Mouse (Mus musculus) lung, embryonic 16.5 days (tissue): ENCODE measurements around the gene Hoxa13. TPM values are rescaled to one million over a fixed set of nuclear protein-coding genes. Genes with fewer than 3 reads are reported as not detected.

Experiments used
- ATAC-seq: fragments of 200-750 bp; cut with Nextera tagmentation; 2 replicates; pipeline ENCODE4 v1.8.0; 2017; ENCODE audit warnings: low read depth, mild to moderate bottlenecking, moderate library complexity
- H3K27ac ChIP-seq: fragments of 300-500 bp; sonication (generic); 2 replicates; pipeline ENCODE4 v1.5.1; 2014; ENCODE audit warnings: mild to moderate bottlenecking, control low read depth, low read length
- H3K27me3 ChIP-seq: fragments of 300-500 bp; sonication (generic); 2 replicates; pipeline ENCODE4 v1.6.1; 2014; ENCODE audit warnings: low read depth, low read length, mixed read lengths; ENCODE audit not compliant: control insufficient read depth, insufficient read depth
- H3K36me3 ChIP-seq: fragments of 300-500 bp; sonication (generic); 2 replicates; pipeline ENCODE4 v1.6.1; 2014; ENCODE audit warnings: low read length; ENCODE audit not compliant: control insufficient read depth, insufficient read depth
- H3K4me1 ChIP-seq: fragments of 300-500 bp; sonication (generic); replicated peaks from 2 replicates; pipeline ENCODE4 v1.6.1; 2014; ENCODE audit warnings: low read length, mixed read lengths; ENCODE audit not compliant: control insufficient read depth, insufficient read depth
- H3K4me2 ChIP-seq: fragments of 300-500 bp; sonication (generic); 2 replicates; pipeline ENCODE4 v1.6.1; 2014; ENCODE audit warnings: low read depth, low read length, control low read depth
- H3K4me3 ChIP-seq: fragments of 300-500 bp; sonication (generic); 2 replicates; pipeline ENCODE4 v1.5.1; 2014; ENCODE audit warnings: mild to moderate bottlenecking, low read length, control low read depth
- H3K9ac ChIP-seq: fragments of 300-500 bp; sonication (generic); 2 replicates; pipeline ENCODE4 v1.6.1; 2014; ENCODE audit warnings: low read length, control low read depth
- H3K9me3 ChIP-seq: fragments of 300-500 bp; sonication (generic); 2 replicates; pipeline ENCODE4 v1.6.1; 2016; ENCODE audit warnings: low read length; ENCODE audit not compliant: control insufficient read depth
- whole genome bisulfite sequencing: fragments of 180-500 bp; shearing (Covaris S2); extraction: QIAGEN DNeasy Blood & Tissue Kit; methylation state at CpG from one replicate; pipeline ENCODE4 v1.1.7; 2014; 5-methylcytosine and 5-hydroxymethylcytosine counted together
- polyA plus RNA-seq: library from polyadenylated mRNA; unstranded; fragments of >200 nt; fragmentation: Nextera tagmentation; extraction: Ambion mirVana; gene quantifications from 2 replicates; pipeline ENCODE4 v1.2.1, GENCODE M21; 2015

The Hoxa13 gene
- polyA plus RNA-seq, 1 experiment from 2014 or later: not detected

GRCm38 (mm10) chr6:52235267-52235666, 25.4 kb downstream of the Hoxa13 start:
- peaks cover 2% of the 10 kb centered on the region; the same call in 1 of the 2 replicates for H3K4me1 ChIP-seq
- peaks cover 89% of the 10 kb centered on the region for H3K27me3 ChIP-seq
- no peak for ATAC-seq
- no peak overlapping the region for H3K4me2 ChIP-seq
- 27% methylated on average over 9 of the region's 9 CpGs for WGBS
- H3K36me3 ChIP-seq: no peaks in the 10 kb centered on the region
- no peak overlapping the region for H3K27ac ChIP-seq
- no peaks in the 10 kb centered on the region for H3K9me3 ChIP-seq
- H3K4me3 ChIP-seq: no peak overlapping the region
- no peak overlapping the region for H3K9ac ChIP-seq

- Histone ChIP-seq H3K9ac (no peak overlapping the region), H3K9me3 (no peaks in the 10 kb centered on the region), H3K27ac (no peak overlapping the region), H3K4me1 (peaks cover 2% of the 10 kb centered on the region; the same call in 1 of the 2 replicates), H3K36me3 (no peaks in the 10 kb centered on the region), H3K4me2 (no peak overlapping the region), H3K27me3 (peaks cover 88% of the 10 kb centered on the region), H3K4me3 (no peak overlapping the region)
- ATAC-seq: no peak
- WGBS: 1% methylated on average over 58 of the region's 68 CpGs
These were observed 26.1 kb downstream of the Hoxa13 start for GRCm38 (mm10) chr6:52234428-52235140.

- H3K9ac ChIP-seq: no peak overlapping the region
- H3K4me3 ChIP-seq: peak overlapping the region; percentile 20
- under 1% methylated on average over 70 of the region's 70 CpGs for WGBS
- peaks cover 90% of the 10 kb centered on the region for H3K27me3 ChIP-seq
- H3K27ac ChIP-seq: no peak overlapping the region
- H3K36me3 ChIP-seq: no peaks in the 10 kb centered on the region
- no peak overlapping the region for H3K4me2 ChIP-seq
- ATAC-seq: peak; percentile 23; the same call in 1 of the 2 replicates
- H3K4me1 ChIP-seq: peaks cover 2% of the 10 kb centered on the region; the same call in 1 of the 2 replicates
- H3K9me3 ChIP-seq: no peaks in the 10 kb centered on the region
These were observed 26.9 kb downstream of the Hoxa13 start for GRCm38 (mm10) chr6:52233546-52234427.

GRCm38 (mm10) chr6:52232984-52233545, 27.6 kb downstream of the Hoxa13 start:
- Histone ChIP-seq H3K36me3 (no peaks in the 10 kb centered on the region), H3K4me3 (no peak overlapping the region), H3K27ac (no peak overlapping the region), H3K4me1 (peaks cover 2% of the 10 kb centered on the region; the same call in 1 of the 2 replicates), H3K4me2 (no peak overlapping the region), H3K9me3 (no peaks in the 10 kb centered on the region), H3K9ac (no peak overlapping the region), H3K27me3 (peaks cover 92% of the 10 kb centered on the region)
- WGBS: 2% methylated on average over 23 of the region's 23 CpGs
- ATAC-seq: no peak

- Histone ChIP-seq H3K4me3 (no peak overlapping the region; the same call in 1 of the 2 replicates), H3K4me1 (peaks cover 2% of the 10 kb centered on the region; the same call in 1 of the 2 replicates), H3K36me3 (no peaks in the 10 kb centered on the region), H3K27ac (no peak overlapping the region), H3K4me2 (no peak overlapping the region), H3K27me3 (peaks cover 91% of the 10 kb centered on the region), H3K9ac (no peak overlapping the region), H3K9me3 (no peaks in the 10 kb centered on the region)
- no peak for ATAC-seq
- under 1% methylated on average over 18 of the region's 18 CpGs for WGBS
These were observed 28.1 kb downstream of the Hoxa13 start for GRCm38 (mm10) chr6:52232568-52232965.

- Histone ChIP-seq H3K4me1 (peaks cover 2% of the 10 kb centered on the region; the same call in 1 of the 2 replicates), H3K27ac (no peak overlapping the region), H3K4me2 (no peak overlapping the region), H3K9ac (no peak overlapping the region), H3K27me3 (peaks cover 91% of the 10 kb centered on the region), H3K4me3 (no peak overlapping the region; the same call in 1 of the 2 replicates), H3K36me3 (no peaks in the 10 kb centered on the region), H3K9me3 (no peaks in the 10 kb centered on the region)
- WGBS: 2% methylated on average over 18 of the region's 18 CpGs
- no peak for ATAC-seq
These were observed 28.7 kb downstream of the Hoxa13 start for GRCm38 (mm10) chr6:52231885-52232567.

GRCm38 (mm10) chr6:52230516-52231165, 30.0 kb downstream of the Hoxa13 start, which contains the start of gene Hoxa9:
Gene Hoxa9, minus strand, starts transcription at chr6:52231089.
- WGBS: 2% methylated on average over 20 of the region's 36 CpGs
- no peak within 1 kb of the TSS for H3K4me2 ChIP-seq
- no peak within 1 kb of the TSS for H3K9ac ChIP-seq
- H3K36me3 ChIP-seq: no peaks in the 10 kb centered on the region
- H3K27me3 ChIP-seq: peaks cover 91% of the 10 kb centered on the region
- H3K27ac ChIP-seq: no peak within 1 kb of the TSS
- peak; percentile 18; the same call in 1 of the 2 replicates for ATAC-seq
- no peak within 1 kb of the TSS for H3K4me3 ChIP-seq
- no peaks in the 10 kb centered on the region for H3K9me3 ChIP-seq
- peaks cover 7% of the 10 kb centered on the region for H3K4me1 ChIP-seq

- H3K27me3 ChIP-seq: peaks cover 91% of the 10 kb centered on the region
- H3K4me3 ChIP-seq: no peak overlapping the region
These were observed 30.9 kb downstream of the Hoxa13 start for GRCm38 (mm10) chr6:52229558-52230416.

More at GRCm38 (mm10) chr6:52229558-52230416, 30.9 kb downstream of the Hoxa13 start:
- H3K9me3 ChIP-seq: no peaks in the 10 kb centered on the region
- no peak overlapping the region for H3K4me2 ChIP-seq
- no peak; the same call in 1 of the 2 replicates for ATAC-seq
- H3K27ac ChIP-seq: no peak overlapping the region
- H3K36me3 ChIP-seq: no peaks in the 10 kb centered on the region
- H3K9ac ChIP-seq: no peak overlapping the region
- WGBS: 3% methylated on average over 44 of the region's 44 CpGs
- peaks cover 10% of the 10 kb centered on the region for H3K4me1 ChIP-seq
